Mouse (Mus musculus) cerebellum, adult (tissue): ENCODE data around the gene Tbc1d10a.
"Not testable (repeated sequence)": the region's sequence is repeated elsewhere in the genome, so short reads cannot be mapped to it uniquely, and the experiment has no call there.

Experiments used
- ATAC-seq: cut with Nextera tagmentation; 2 replicates; pipeline ENCODE4 v1.9.2; 2017; ENCODE audit warnings: mild to moderate bottlenecking, moderate library complexity, mixed read lengths; ENCODE audit not compliant: insufficient number of reproducible peaks, low FRiP score, low TSS enrichment

The Tbc1d10a gene

GRCm38 (mm10) chr11:4182061-4182460 is 4.5 kb upstream of the Tbc1d10a start:
- no peak for ATAC-seq

- no peak for ATAC-seq
These were observed 3.1 kb upstream of the Tbc1d10a start for GRCm38 (mm10) chr11:4183511-4183910.

- ATAC-seq: no peak
These were observed 2.2 kb upstream of the Tbc1d10a start for GRCm38 (mm10) chr11:4184251-4184952.

- ATAC-seq: not testable (repeated sequence)
These were observed 1.1 kb upstream of the Tbc1d10a start for GRCm38 (mm10) chr11:4185480-4185879.

- no peak for ATAC-seq
These were observed 720 bp downstream of the Tbc1d10a start for GRCm38 (mm10) chr11:4187318-4187700.

- no peak for ATAC-seq
These were observed 2.6 kb downstream of the Tbc1d10a start for GRCm38 (mm10) chr11:4189182-4189581.

GRCm38 (mm10) chr11:4190677-4191076 is 4.1 kb downstream of the Tbc1d10a start:
- ATAC-seq: no peak

- ATAC-seq: no peak
These were observed 6.2 kb downstream of the Tbc1d10a start for GRCm38 (mm10) chr11:4192757-4193156.

- ATAC-seq: no peak
These were observed 6.8 kb downstream of the Tbc1d10a start for GRCm38 (mm10) chr11:4193420-4193819.

GRCm38 (mm10) chr11:4195597-4196031 is 9.0 kb downstream of the Tbc1d10a start:
- ATAC-seq: no peak

- ATAC-seq: no peak
These were observed 10.0 kb downstream of the Tbc1d10a start for GRCm38 (mm10) chr11:4196636-4197035.

- no peak for ATAC-seq
These were observed 11.1 kb downstream of the Tbc1d10a start for GRCm38 (mm10) chr11:4197691-4198090.

GRCm38 (mm10) chr11:4201981-4202700 is 15.6 kb downstream of the Tbc1d10a start:
- ATAC-seq: no peak

GRCm38 (mm10) chr11:4202995-4203704 is 16.6 kb downstream of the Tbc1d10a start:
- no peak for ATAC-seq

- ATAC-seq: no peak
These were observed 17.1 kb downstream of the Tbc1d10a start for GRCm38 (mm10) chr11:4203705-4204074.

- no peak for ATAC-seq
These were observed 18.6 kb downstream of the Tbc1d10a start for GRCm38 (mm10) chr11:4205097-4205655.

- ATAC-seq: no peak
These were observed 19.4 kb downstream of the Tbc1d10a start for GRCm38 (mm10) chr11:4205951-4206350.

GRCm38 (mm10) chr11:4206563-4206962 is 20.0 kb downstream of the Tbc1d10a start:
- no peak for ATAC-seq

GRCm38 (mm10) chr11:4207655-4208054 is 21.1 kb downstream of the Tbc1d10a start:
- no peak for ATAC-seq

- ATAC-seq: no peak
These were observed 23.0 kb downstream of the Tbc1d10a start for GRCm38 (mm10) chr11:4209556-4209955.

GRCm38 (mm10) chr11:4210786-4211185 is 24.2 kb downstream of the Tbc1d10a start:
- ATAC-seq: no peak
